Mouse (Mus musculus) heart, postnatal 10 days (tissue): ENCODE results near the gene Kif5a. TPM values are rescaled to one million over a fixed set of nuclear protein-coding genes. Genes with fewer than 3 reads are reported as not detected.
"Not testable (repeated sequence)": the region's sequence is repeated elsewhere in the genome, so short reads cannot be mapped to it uniquely, and the experiment has no call there.

Experiments
- DNase-seq, 2 experiments: peaks; one replicate each; pipeline ENCODE4 v3.0.0; 2021
- intact Hi-C: fragments of 180-260 bp; cut with DNase I; formaldehyde crosslinking; loops from one replicate; pipeline ENCODE4 v1.15.1; 2025
- total RNA-seq, 2 experiments: library from RNA; stranded (reverse); gene quantifications; 2 replicates each; pipeline ENCODE4 v1.2.3; 2021

Gene Kif5a
- under 1 TPM; 0.42 to 0.89 TPM for total RNA-seq

GRCm38 (mm10) chr10:127262548-127263398 is at the start of gene Kif5a:
Gene Kif5a (minus strand): TSS chr10:127263348.
- DNase-seq = no peak
- intact Hi-C loops = no loop called here

GRCm38 (mm10) chr10:127312858-127313257 is 49.7 kb upstream of the Kif5a start:
- DNase-seq = no peak
- intact Hi-C loops = loop anchor here (1.0 kb wide), 2 partner anchors 21 to 48 kb away; no protein-coding TSS in a partner anchor

GRCm38 (mm10) chr10:127312356-127312676 is 49.2 kb upstream of the Kif5a start:
- intact Hi-C loops = loop anchor here (1.0 kb wide), 2 partner anchors 20 to 47 kb away; no protein-coding TSS in a partner anchor
- peak; percentile 90 to 93 for DNase-seq

- intact Hi-C loops = loop anchor here (1.0 kb wide), 2 partner anchors 19 to 46 kb away; no protein-coding TSS in a partner anchor
- DNase-seq = peak; percentile 97 to 98
These were observed 48.6 kb upstream of the Kif5a start, which contains the start of gene Mars for GRCm38 (mm10) chr10:127311476-127312355. Gene Mars (minus strand): TSS chr10:127311786.

- intact Hi-C loops = no loop called here
- peak in 1 of 2 experiments; percentile 65 for DNase-seq
These were observed 47.7 kb upstream of the Kif5a start for GRCm38 (mm10) chr10:127310523-127311475.

GRCm38 (mm10) chr10:127309167-127309566 is 46.0 kb upstream of the Kif5a start:
- intact Hi-C loops, DNase-seq: not testable (repeated sequence)

GRCm38 (mm10) chr10:127303136-127303535 is 40.0 kb upstream of the Kif5a start:
- intact Hi-C loops = no loop called here
- no peak for DNase-seq

GRCm38 (mm10) chr10:127300361-127300760 is 37.2 kb upstream of the Kif5a start:
- intact Hi-C loops = no loop called here
- DNase-seq = no peak

GRCm38 (mm10) chr10:127297015-127297871 is 34.1 kb upstream of the Kif5a start:
- intact Hi-C loops = loop anchor here (10.0 kb wide), 1 partner anchor 368 kb away; the partner anchor contains the start of genes Nab2 and Nemp1
- peak in 1 of 2 experiments; percentile 45 for DNase-seq

- intact Hi-C loops = loop anchor here (10.0 kb wide), 1 partner anchor 369 kb away; the partner anchor contains the start of genes Nab2 and Nemp1
- no peak for DNase-seq
These were observed 33.0 kb upstream of the Kif5a start for GRCm38 (mm10) chr10:127295986-127296794.

GRCm38 (mm10) chr10:127294895-127295510 is 31.9 kb upstream of the Kif5a start:
- intact Hi-C loops = loop anchor here (10.0 kb wide), 1 partner anchor 370 kb away; the partner anchor contains the start of genes Nab2 and Nemp1
- no peak for DNase-seq

GRCm38 (mm10) chr10:127293590-127294113 is 30.5 kb upstream of the Kif5a start:
- no peak for DNase-seq

GRCm38 (mm10) chr10:127292987-127293538 is 29.9 kb upstream of the Kif5a start:
- intact Hi-C loops = loop anchor here (1.0 to 10.0 kb wide), 2 partner anchors 19 to 372 kb away; partner anchors contain the start of genes Nab2 and Nemp1
- peak; percentile 75 to 76 for DNase-seq

More at GRCm38 (mm10) chr10:127293590-127294113, 30.5 kb upstream of the Kif5a start:
- intact Hi-C loops = loop anchor here (10.0 kb wide), 1 partner anchor 371 kb away; the partner anchor contains the start of genes Nab2 and Nemp1

GRCm38 (mm10) chr10:127291881-127292638 is 28.9 kb upstream of the Kif5a start:
- intact Hi-C loops = loop anchor here (1.0 to 10.0 kb wide), 2 partner anchors 20 to 373 kb away; partner anchors contain the start of genes Nab2 and Nemp1
- peak in 1 of 2 experiments; percentile 28 for DNase-seq
